Mouse (Mus musculus): Measurements from ENCODE around the gene Tprn. TPM values are rescaled to one million over a fixed set of nuclear protein-coding genes. Genes with fewer than 3 reads are reported as not detected.

Gene Tprn
- polyA plus RNA-seq, 2 experiments, result 4.9 to 6.1 TPM

- Histone ChIP-seq H3K27ac (replicated peaks; ENCODE audit: low read depth, low read length) (no peak overlapping the region), H3K9me3 (ENCODE audit: control insufficient read depth, low read length) (no peaks in the 10 kb centered on the region), H3K9ac (ENCODE audit: low read depth, low read length, severe bottlenecking) (no peak overlapping the region), H3K27me3 (ENCODE audit: control insufficient read depth, insufficient read depth, low read length) (no peaks in the 10 kb centered on the region), H3K36me3 (ENCODE audit: control insufficient read depth, insufficient read depth, low read length) (no peaks in the 10 kb centered on the region), H3K4me1 (ENCODE audit: control insufficient read depth, insufficient read depth, low read length) (peaks cover 5% of the 10 kb centered on the region; the same call in 1 of the 2 replicates), H3K4me2 (replicated peaks; ENCODE audit: low read depth, low read length, severe bottlenecking) (no peak overlapping the region), H3K4me3 (replicated peaks; ENCODE audit: low read length) (no peak overlapping the region)
- WGBS, result 76% methylated on average over 5 of the region's 5 CpGs
- DNase-seq (ENCODE audit: low spot score) (no peak), ATAC-seq (ENCODE audit: low FRiP score, low read depth) (no peak)
- TF ChIP-seq POLR2A (IDR thresholded peaks at IDR 0.05; ENCODE audit: borderline replicate concordance, extremely low read depth, insufficient read depth, insufficient read length), result no peak
Measured at GRCm38 (mm10) chr2:25229582-25229981, 32.8 kb upstream of the Tprn start.

DNA sequence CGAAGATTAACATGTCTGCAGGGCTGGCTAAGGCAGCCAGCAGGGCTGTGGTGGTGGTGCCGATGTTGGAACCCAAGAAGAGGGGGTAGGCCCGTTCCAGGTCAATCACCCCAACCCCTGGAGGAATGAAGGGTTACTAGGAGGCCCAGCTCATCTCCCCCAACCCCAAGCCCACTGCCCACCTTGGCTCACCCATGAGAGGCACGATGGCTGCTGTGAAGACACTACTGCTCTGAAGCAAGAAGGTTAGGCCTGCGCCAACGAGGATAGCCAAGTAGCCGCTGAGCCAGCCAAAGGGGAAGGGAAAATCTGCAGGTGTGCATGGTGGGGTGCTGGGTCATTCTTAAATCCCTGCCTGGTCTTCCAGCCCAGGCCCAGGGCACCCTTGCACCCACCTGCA is 31.8 kb upstream of the Tprn start:
- Histone ChIP-seq H3K4me2 (replicated peaks; ENCODE audit: low read depth, low read length, severe bottlenecking) (no peak overlapping the region), H3K4me1 (ENCODE audit: control insufficient read depth, insufficient read depth, low read length) (peaks cover 3% of the 10 kb centered on the region; the same call in 1 of the 2 replicates), H3K27ac (replicated peaks; ENCODE audit: low read depth, low read length) (no peak overlapping the region), H3K9me3 (ENCODE audit: control insufficient read depth, low read length) (no peaks in the 10 kb centered on the region), H3K9ac (ENCODE audit: low read depth, low read length, severe bottlenecking) (no peak overlapping the region), H3K36me3 (ENCODE audit: control insufficient read depth, insufficient read depth, low read length) (no peaks in the 10 kb centered on the region), H3K27me3 (ENCODE audit: control insufficient read depth, insufficient read depth, low read length) (no peaks in the 10 kb centered on the region), H3K4me3 (replicated peaks; ENCODE audit: low read length) (no peak overlapping the region)
- ATAC-seq (ENCODE audit: low FRiP score, low read depth), result no peak
- no peak for TF ChIP-seq POLR2A (IDR thresholded peaks at IDR 0.05; ENCODE audit: borderline replicate concordance, extremely low read depth, insufficient read depth, insufficient read length)
- WGBS, result 80% methylated on average over 7 of the region's 7 CpGs
- DNase-seq (ENCODE audit: low spot score), result no peak

GRCm38 (mm10) chr2:25231038-25231437 is 31.4 kb upstream of the Tprn start:
- Histone ChIP-seq H3K9me3 (ENCODE audit: control insufficient read depth, low read length) (no peaks in the 10 kb centered on the region), H3K4me3 (replicated peaks; ENCODE audit: low read length) (no peak overlapping the region), H3K9ac (ENCODE audit: low read depth, low read length, severe bottlenecking) (no peak overlapping the region), H3K4me1 (ENCODE audit: control insufficient read depth, insufficient read depth, low read length) (peaks cover 3% of the 10 kb centered on the region; the same call in 1 of the 2 replicates), H3K27me3 (ENCODE audit: control insufficient read depth, insufficient read depth, low read length) (no peaks in the 10 kb centered on the region), H3K27ac (replicated peaks; ENCODE audit: low read depth, low read length) (no peak overlapping the region), H3K36me3 (ENCODE audit: control insufficient read depth, insufficient read depth, low read length) (no peaks in the 10 kb centered on the region), H3K4me2 (replicated peaks; ENCODE audit: low read depth, low read length, severe bottlenecking) (no peak overlapping the region)
- ATAC-seq (ENCODE audit: low FRiP score, low read depth) (no peak), DNase-seq (ENCODE audit: low spot score) (no peak)
- WGBS, result 46% methylated on average over 12 of the region's 12 CpGs
- no peak for TF ChIP-seq POLR2A (IDR thresholded peaks at IDR 0.05; ENCODE audit: borderline replicate concordance, extremely low read depth, insufficient read depth, insufficient read length)

GRCm38 (mm10) chr2:25233421-25233820 is 29.0 kb upstream of the Tprn start:
- whole genome bisulfite sequencing, result 73% methylated on average over 4 of the region's 4 CpGs
- Histone ChIP-seq H3K4me3 (replicated peaks; ENCODE audit: low read length) (no peak overlapping the region), H3K27ac (replicated peaks; ENCODE audit: low read depth, low read length) (no peak overlapping the region), H3K4me1 (ENCODE audit: control insufficient read depth, insufficient read depth, low read length) (peaks cover 3% of the 10 kb centered on the region; the same call in 1 of the 2 replicates), H3K4me2 (replicated peaks; ENCODE audit: low read depth, low read length, severe bottlenecking) (no peak overlapping the region), H3K9ac (ENCODE audit: low read depth, low read length, severe bottlenecking) (no peak overlapping the region), H3K27me3 (ENCODE audit: control insufficient read depth, insufficient read depth, low read length) (no peaks in the 10 kb centered on the region), H3K36me3 (ENCODE audit: control insufficient read depth, insufficient read depth, low read length) (no peaks in the 10 kb centered on the region), H3K9me3 (ENCODE audit: control insufficient read depth, low read length) (no peaks in the 10 kb centered on the region)
- ATAC-seq (ENCODE audit: low FRiP score, low read depth) (no peak), DNase-seq (ENCODE audit: low spot score) (no peak)
- TF ChIP-seq POLR2A (IDR thresholded peaks at IDR 0.05; ENCODE audit: borderline replicate concordance, extremely low read depth, insufficient read depth, insufficient read length), result no peak

DNA sequence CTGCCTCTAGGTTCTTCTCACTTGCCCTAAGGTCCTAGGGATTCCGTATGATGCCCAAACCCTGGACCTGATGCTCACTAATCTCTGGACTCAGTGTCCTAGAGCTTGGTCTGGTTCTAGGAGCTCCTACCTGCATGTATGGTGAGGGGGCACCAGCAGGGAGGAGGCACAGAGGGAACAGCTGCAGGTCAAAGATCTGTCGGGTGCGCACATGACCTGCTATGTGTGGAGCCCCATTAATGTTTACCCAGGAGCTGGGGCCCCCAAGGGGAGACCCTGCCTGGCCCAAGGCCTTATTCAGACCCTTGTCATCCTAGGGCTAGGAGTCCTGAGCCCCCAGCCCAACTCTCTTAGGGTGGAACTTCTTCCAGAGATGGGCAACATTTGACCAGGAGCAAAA is 28.4 kb upstream of the Tprn start, which contains the start of gene Slc34a3:
Gene Slc34a3, minus strand, starts transcription at position 315 of the 400 bp plus-strand sequence.
- H3K4me3 ChIP-seq (replicated peaks; ENCODE audit: low read length), result no peak within 1 kb of the TSS
- no peak for ATAC-seq (ENCODE audit: low FRiP score, low read depth)
- TF ChIP-seq POLR2A (IDR thresholded peaks at IDR 0.05; ENCODE audit: borderline replicate concordance, extremely low read depth, insufficient read depth, insufficient read length), result no peak
- no peak for DNase-seq (ENCODE audit: low spot score)
- no peaks in the 10 kb centered on the region for H3K36me3 ChIP-seq (ENCODE audit: control insufficient read depth, insufficient read depth, low read length)
- no peak within 1 kb of the TSS for H3K4me2 ChIP-seq (replicated peaks; ENCODE audit: low read depth, low read length, severe bottlenecking)
- H3K4me1 ChIP-seq (ENCODE audit: control insufficient read depth, insufficient read depth, low read length), result no peaks in the 10 kb centered on the region
- no peak within 1 kb of the TSS for H3K27ac ChIP-seq (replicated peaks; ENCODE audit: low read depth, low read length)
- no peaks in the 10 kb centered on the region for H3K9me3 ChIP-seq (ENCODE audit: control insufficient read depth, low read length)
- 95% methylated on average over 3 of the region's 3 CpGs for WGBS
- no peaks in the 10 kb centered on the region for H3K27me3 ChIP-seq (ENCODE audit: control insufficient read depth, insufficient read depth, low read length)
- H3K9ac ChIP-seq (ENCODE audit: low read depth, low read length, severe bottlenecking), result no peak within 1 kb of the TSS
